Mouse (Mus musculus) intestine, postnatal 0 days (tissue): ENCODE results near the gene 6430531B16Rik. TPM values are rescaled to one million over a fixed set of nuclear protein-coding genes. Genes with fewer than 3 reads are reported as not detected.

ENCODE experiments used
- ATAC-seq: fragments of 200-750 bp; cut with Nextera tagmentation; 2 replicates; pipeline ENCODE4 v1.8.0; 2017; ENCODE audit warnings: mild to moderate bottlenecking, moderate TSS enrichment, moderate library complexity
- H3K27ac ChIP-seq: fragments of 300-500 bp; sonication (generic); 2 replicates; pipeline ENCODE4 v1.5.1; 2014; ENCODE audit warnings: mild to moderate bottlenecking, low read depth, low read length, moderate library complexity
- H3K27me3 ChIP-seq: fragments of 300-500 bp; sonication (generic); replicated peaks from 2 replicates; pipeline ENCODE4 v1.6.1; 2014; ENCODE audit warnings: low read length, mixed read lengths; ENCODE audit not compliant: control insufficient read depth, insufficient read depth
- H3K36me3 ChIP-seq: fragments of 300-500 bp; sonication (generic); 2 replicates; pipeline ENCODE4 v1.6.1; 2014; ENCODE audit warnings: mild to moderate bottlenecking, moderate library complexity; ENCODE audit not compliant: control insufficient read depth, insufficient read depth
- H3K4me1 ChIP-seq: fragments of 300-500 bp; sonication (generic); replicated peaks from 2 replicates; pipeline ENCODE4 v1.6.1; 2014; ENCODE audit warnings: antibody characterized with exemption, low read length, mixed read lengths; ENCODE audit not compliant: control insufficient read depth, insufficient read depth
- H3K4me2 ChIP-seq: fragments of 300-500 bp; sonication (generic); replicated peaks from 2 replicates; pipeline ENCODE4 v1.6.1; 2014; ENCODE audit warnings: low read depth, mild to moderate bottlenecking, moderate library complexity
- H3K4me3 ChIP-seq: fragments of 300-500 bp; sonication (generic); 2 replicates; pipeline ENCODE4 v1.5.1; 2014; ENCODE audit warnings: low read depth, low read length
- H3K9ac ChIP-seq: fragments of 300-500 bp; sonication (generic); 2 replicates; pipeline ENCODE4 v1.6.1; 2014; ENCODE audit warnings: mild to moderate bottlenecking, low read depth, low read length
- H3K9me3 ChIP-seq: fragments of 300-500 bp; sonication (generic); 2 replicates; pipeline ENCODE4 v1.6.1; 2016; ENCODE audit warnings: mixed run types; ENCODE audit not compliant: control insufficient read depth
- CTCF ChIP-seq: sonication (generic); IDR thresholded peaks from 2 replicates; pipeline ENCODE4 v1.5.1; 2016; ENCODE audit warnings: low read depth, mild to moderate bottlenecking, control low read depth, antibody characterized with exemption, moderate library complexity
- WGBS: fragments of 180-500 bp; shearing (Covaris S2); extraction: QIAGEN DNeasy Blood & Tissue Kit; methylation state at CpG from one replicate; pipeline ENCODE4 v1.1.7; 2014; 5-methylcytosine and 5-hydroxymethylcytosine counted together
- polyA plus RNA-seq: library from polyadenylated mRNA; unstranded; fragments of >200 nt; fragmentation: Nextera tagmentation; extraction: Ambion mirVana; gene quantifications from 2 replicates; pipeline ENCODE4 v1.2.1, GENCODE M21; 2015

Gene 6430531B16Rik
- polyA plus RNA-seq, 1 experiment from 2014 or later: 0.16 TPM

- no peaks in the 10 kb centered on the region for H3K9me3 ChIP-seq
- H3K27ac ChIP-seq: no peak overlapping the region
- no peaks in the 10 kb centered on the region for H3K4me1 ChIP-seq
- no peak for ATAC-seq
- TF ChIP-seq CTCF: no peak
- H3K9ac ChIP-seq: no peak overlapping the region
- H3K4me2 ChIP-seq: no peak overlapping the region
- H3K4me3 ChIP-seq: no peak overlapping the region
- 84% methylated on average over 9 of the region's 9 CpGs for WGBS
- H3K27me3 ChIP-seq: no peaks in the 10 kb centered on the region
- no peaks in the 10 kb centered on the region for H3K36me3 ChIP-seq
Observed at GRCm38 (mm10) chr7:139988272-139988671, 9.7 kb upstream of the 6430531B16Rik start.

GRCm38 (mm10) chr7:139984505-139984904 is 6.0 kb upstream of the 6430531B16Rik start:
- Histone ChIP-seq H3K9me3 (no peaks in the 10 kb centered on the region), H3K36me3 (no peaks in the 10 kb centered on the region), H3K4me3 (no peak overlapping the region), H3K27me3 (no peaks in the 10 kb centered on the region), H3K4me2 (no peak overlapping the region), H3K27ac (no peak overlapping the region), H3K4me1 (no peaks in the 10 kb centered on the region), H3K9ac (no peak overlapping the region)
- TF ChIP-seq CTCF: no peak
- no peak for ATAC-seq
- WGBS: 90% methylated on average over 11 of the region's 11 CpGs

GRCm38 (mm10) chr7:139982058-139982457 is 3.5 kb upstream of the 6430531B16Rik start:
- TF ChIP-seq CTCF: no peak

GRCm38 (mm10) chr7:139980778-139981177 is 2.2 kb upstream of the 6430531B16Rik start:
- Histone ChIP-seq H3K9me3 (no peaks in the 10 kb centered on the region), H3K27ac (no peak overlapping the region), H3K4me1 (peaks cover 6% of the 10 kb centered on the region; the same call in 1 of the 2 replicates), H3K4me2 (no peak overlapping the region), H3K9ac (no peak overlapping the region), H3K4me3 (no peak overlapping the region), H3K36me3 (no peaks in the 10 kb centered on the region), H3K27me3 (no peaks in the 10 kb centered on the region)
- no peak for ATAC-seq
- TF ChIP-seq CTCF: no peak
- WGBS: 52% methylated on average over 3 of the region's 3 CpGs

More at GRCm38 (mm10) chr7:139982058-139982457, 3.5 kb upstream of the 6430531B16Rik start:
- Histone ChIP-seq H3K4me1 (peaks cover 6% of the 10 kb centered on the region; the same call in 1 of the 2 replicates), H3K36me3 (no peaks in the 10 kb centered on the region), H3K27me3 (no peaks in the 10 kb centered on the region), H3K4me2 (no peak overlapping the region), H3K9ac (no peak overlapping the region), H3K4me3 (no peak overlapping the region), H3K27ac (no peak overlapping the region), H3K9me3 (no peaks in the 10 kb centered on the region)
- no peak for ATAC-seq
- WGBS: 91% methylated on average over 11 of the region's 11 CpGs

- 34% methylated on average over 13 of the region's 13 CpGs for WGBS
- no peaks in the 10 kb centered on the region for H3K27me3 ChIP-seq
- H3K9me3 ChIP-seq: no peaks in the 10 kb centered on the region
- peaks cover 6% of the 10 kb centered on the region; the same call in 1 of the 2 replicates for H3K4me1 ChIP-seq
- H3K4me2 ChIP-seq: peak overlapping the region; percentile 87
- no peak overlapping the region for H3K27ac ChIP-seq
- TF ChIP-seq CTCF: no peak
- no peak overlapping the region for H3K9ac ChIP-seq
- ATAC-seq: no peak
- H3K36me3 ChIP-seq: no peaks in the 10 kb centered on the region
- peak overlapping the region; percentile 46 for H3K4me3 ChIP-seq
Observed at GRCm38 (mm10) chr7:139979011-139979719, 610 bp upstream of the 6430531B16Rik start.

GRCm38 (mm10) chr7:139975471-139975870 is 3.1 kb downstream of the 6430531B16Rik start:
- WGBS: 54% methylated on average over 5 of the region's 5 CpGs
- no peak for TF ChIP-seq CTCF
- Histone ChIP-seq H3K9me3 (no peaks in the 10 kb centered on the region), H3K4me1 (peaks cover 6% of the 10 kb centered on the region; the same call in 1 of the 2 replicates), H3K27ac (no peak overlapping the region), H3K27me3 (no peaks in the 10 kb centered on the region), H3K4me2 (no peak overlapping the region), H3K36me3 (no peaks in the 10 kb centered on the region), H3K4me3 (no peak overlapping the region), H3K9ac (no peak overlapping the region)
- ATAC-seq: no peak
